Mouse (Mus musculus) liver, embryonic 14.5 days (tissue): ENCODE measurements at regions not wholly inside any gene's neighbourhood (a gene's known extent, or its start where the extent isn't known, plus 50 kb on each side); places are given as distances from the start of the nearest gene placed in this dataset.

Source experiments
- CTCF ChIP-seq: IDR thresholded peaks from 2 replicates; pipeline ENCODE4 v1.5.1; 2016; ENCODE audit warnings: antibody characterized with exemption, low read depth, control low read depth
- EP300 ChIP-seq: IDR thresholded peaks from 2 replicates; pipeline ENCODE4 v1.6.1; 2016; ENCODE audit warnings: antibody characterized with exemption, low read depth

- TF ChIP-seq CTCF, result no peak
- TF ChIP-seq EP300, result no peak
Measured at GRCm38 (mm10) chr17:45803331-45803730, 69.7 kb upstream of the 1600014C23Rik start.
